Mouse (Mus musculus): ENCODE results near the gene Iqch. TPM values are rescaled to one million over a fixed set of nuclear protein-coding genes. Genes with fewer than 3 reads are reported as not detected.

Gene Iqch
- polyA plus RNA-seq, 1 experiment from 2014 or later: 0.06 TPM

- no peaks in the 10 kb centered on the region for H3K27me3 ChIP-seq (replicated peaks; ENCODE audit: insufficient read depth, low read length)
- H3K4me1 ChIP-seq (ENCODE audit: insufficient read depth, low read depth, low read length): peaks cover 8% of the 10 kb centered on the region; the same call in 1 of the 2 replicates
- DNase-seq (ENCODE audit: low spot score): no peak
- no peak overlapping the region for H3K4me2 ChIP-seq (replicated peaks; ENCODE audit: low read depth, low read length)
- H3K36me3 ChIP-seq (ENCODE audit: insufficient read depth, low read length): 0 out of 2 replicates have a peak, but pooled peaks cover 2% of the 10 kb centered on the region
- H3K4me3 ChIP-seq (ENCODE audit: low read depth, low read length): no peak overlapping the region
- no peak overlapping the region for H3K27ac ChIP-seq (ENCODE audit: low read length)
- no peaks in the 10 kb centered on the region for H3K9me3 ChIP-seq (ENCODE audit: low read length)
- H3K9ac ChIP-seq (replicated peaks; ENCODE audit: low read depth): no peak overlapping the region
- 80% methylated on average over 8 of the region's 8 CpGs for WGBS
- ATAC-seq: no peak
- no peak for TF ChIP-seq EP300 (IDR thresholded peaks at IDR 0.05)
Observed at GRCm38 (mm10) chr9:63372541-63372940, 229.8 kb downstream of the Iqch start.

Other genes starting within 250 kb of the Iqch start
- 21.5 and 23.1 TPM in 2 replicates for gene Map2k5, start 224.6 kb downstream of the Iqch start, polyA plus RNA-seq (2015; fragmentation: Nextera tagmentation; extraction: Ambion mirVana)
- gene 2300009A05Rik, start 203.2 kb downstream of the Iqch start, polyA plus RNA-seq (2015; fragmentation: Nextera tagmentation; extraction: Ambion mirVana): 51.7 and 57.5 TPM in 2 replicates
- gene Aagab, start 167 bp upstream of the Iqch start, polyA plus RNA-seq (2015; fragmentation: Nextera tagmentation; extraction: Ambion mirVana): 17.0 and 20.5 TPM in 2 replicates
- 11.8 and 12.3 TPM in 2 replicates for gene Smad3, start 155.5 kb upstream of the Iqch start, polyA plus RNA-seq (2015; fragmentation: Nextera tagmentation; extraction: Ambion mirVana)